Mouse (Mus musculus): ENCODE data around the gene Cbarp.

Gene Cbarp

DNA sequence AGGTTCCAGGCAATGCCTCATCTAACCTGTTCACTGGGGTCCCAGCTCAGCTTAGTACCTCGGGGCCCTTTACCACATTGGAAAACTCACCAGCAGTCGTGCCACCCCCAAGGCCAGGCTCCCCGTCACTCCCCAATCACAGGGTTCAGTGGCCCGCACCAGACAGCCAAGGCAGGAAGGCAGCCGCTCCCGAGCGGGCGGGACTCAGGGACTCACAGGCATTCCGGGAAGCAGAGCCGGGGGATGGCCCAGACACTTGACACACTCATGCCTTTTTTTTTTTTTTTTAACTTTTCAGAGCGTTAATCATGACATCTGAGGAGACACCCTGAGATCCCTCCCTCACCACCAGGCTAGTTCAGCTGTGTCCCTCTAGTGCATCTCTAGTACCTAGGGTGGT, 39.7 kb downstream of the Cbarp start:
- no peak for DNase-seq (ENCODE audit: low spot score in 2 of 2)

DNA sequence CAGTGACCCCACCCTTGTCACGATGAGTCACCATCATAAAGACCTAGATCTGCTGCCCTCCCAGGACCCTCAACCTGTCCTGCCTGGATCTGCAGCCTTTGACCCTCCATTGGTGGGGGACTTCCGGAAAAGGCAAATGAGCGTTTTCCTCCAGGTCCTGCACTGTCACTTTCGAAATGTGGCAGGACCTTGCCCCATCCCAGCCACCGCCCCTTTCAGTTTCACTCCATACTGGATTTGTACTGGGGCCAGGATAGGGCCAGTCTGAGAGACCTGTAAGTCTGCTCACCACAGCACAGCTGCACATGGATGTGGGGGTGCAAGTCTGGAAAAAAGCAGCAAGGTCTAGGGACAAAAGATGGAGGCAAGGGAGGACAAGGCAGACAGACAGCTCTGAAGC, 42.0 kb downstream of the Cbarp start:
- no peak for DNase-seq (ENCODE audit: low spot score in 2 of 2)

DNA sequence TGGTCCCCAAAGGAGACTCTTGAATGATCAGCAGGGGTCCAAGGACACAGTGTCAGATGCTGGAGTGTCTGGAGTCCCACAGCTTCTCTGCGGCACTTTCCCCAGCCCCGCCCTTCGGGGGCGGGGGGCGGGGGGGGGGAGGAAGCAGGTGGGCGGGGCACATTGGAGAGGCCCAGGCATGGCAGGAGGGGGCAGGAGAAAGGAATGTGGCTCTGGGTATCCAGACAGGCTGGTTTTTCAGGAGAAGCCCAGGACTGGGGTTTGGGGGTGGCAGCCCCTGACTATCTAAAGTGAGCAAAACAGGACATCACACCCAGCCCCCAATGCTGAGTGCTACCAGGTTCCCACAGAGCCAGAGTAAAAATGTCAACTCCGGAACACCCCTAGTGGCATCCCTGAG, 43.4 kb downstream of the Cbarp start:
- no peak for DNase-seq (ENCODE audit: low spot score in 2 of 2)

DNA sequence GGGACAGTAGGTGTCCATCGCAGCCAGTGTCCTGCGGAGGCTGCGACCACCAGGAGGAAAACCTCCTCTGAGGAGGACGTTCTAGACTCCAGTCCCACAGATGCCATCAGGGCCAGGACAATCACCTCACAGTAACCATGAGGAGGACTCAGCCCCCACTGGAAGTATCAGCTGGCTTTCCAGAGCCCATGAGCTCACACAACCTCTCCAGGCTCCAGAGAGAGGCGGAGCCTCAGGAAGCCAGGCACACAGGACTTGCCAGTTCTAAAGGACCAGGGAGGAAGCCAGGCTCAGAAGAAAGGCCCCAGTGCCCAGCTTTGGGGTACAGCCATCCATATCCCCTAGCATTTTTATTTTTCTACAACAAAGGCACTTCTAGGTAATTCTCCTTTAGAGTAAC, 45.1 kb downstream of the Cbarp start:
- no peak for DNase-seq (ENCODE audit: low spot score in 2 of 2)

DNA sequence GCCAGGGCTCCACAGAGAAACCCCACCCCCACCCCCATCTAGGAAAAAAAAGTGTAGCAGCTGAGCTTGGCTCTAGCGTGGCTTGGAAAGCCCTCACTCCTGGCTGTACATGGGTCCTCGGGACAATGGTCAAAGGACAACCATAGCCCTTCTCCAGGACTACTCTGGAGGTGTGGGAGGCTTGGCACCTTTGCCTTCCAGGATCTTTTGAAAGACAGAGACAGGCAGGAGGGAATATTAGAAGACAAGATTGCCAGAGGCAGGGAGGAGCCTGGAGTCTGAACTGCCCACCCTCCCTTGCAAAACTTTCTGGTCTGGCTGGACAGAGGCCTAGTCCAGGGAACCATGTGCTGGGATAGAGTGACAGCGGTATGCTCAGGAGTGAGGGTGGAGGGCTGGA, 46.0 kb downstream of the Cbarp start:
- no peak for DNase-seq (ENCODE audit: low spot score in 2 of 2)

DNA sequence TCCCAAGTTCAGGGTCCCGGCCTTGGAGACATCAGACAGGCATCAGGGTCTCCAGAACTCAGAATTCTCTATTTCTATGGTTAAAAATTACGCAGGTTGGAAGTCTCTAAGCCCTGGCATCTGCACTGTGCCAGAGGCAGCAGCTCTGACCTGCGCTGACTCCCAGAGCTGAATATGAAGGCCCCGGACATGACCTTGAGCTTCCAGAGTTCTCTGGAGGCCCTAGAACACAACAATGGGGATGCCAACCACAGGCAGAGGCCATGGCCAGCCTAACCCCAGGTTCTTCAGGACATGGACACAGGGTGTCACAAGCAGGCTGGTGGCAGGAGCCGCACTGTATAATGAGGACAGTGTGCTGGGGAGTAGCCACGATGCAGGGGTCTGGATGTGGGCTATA, 46.5 kb downstream of the Cbarp start:
- no peak for DNase-seq (ENCODE audit: low spot score in 2 of 2)

DNA sequence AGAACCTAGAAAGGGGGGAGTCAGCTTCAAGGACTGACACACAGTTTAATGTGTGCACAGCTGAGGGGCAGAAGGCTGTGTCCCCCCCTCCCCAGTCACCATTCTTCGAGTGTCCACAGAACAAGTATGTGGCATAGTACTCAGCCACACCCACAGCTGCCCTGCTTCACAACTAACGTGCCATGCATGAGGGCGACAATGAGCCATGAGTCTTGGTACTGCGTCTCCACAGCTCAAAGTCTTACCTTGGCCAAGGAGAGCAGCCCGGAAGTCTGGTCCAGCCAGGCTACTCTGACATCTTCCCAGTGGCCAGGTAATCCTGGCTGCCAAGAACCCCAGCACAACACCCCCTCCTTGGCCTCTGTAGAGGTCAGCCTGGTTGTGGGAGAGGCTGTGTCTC, 47.9 kb downstream of the Cbarp start:
- DNase-seq (ENCODE audit: low spot score in 2 of 2): no peak

DNA sequence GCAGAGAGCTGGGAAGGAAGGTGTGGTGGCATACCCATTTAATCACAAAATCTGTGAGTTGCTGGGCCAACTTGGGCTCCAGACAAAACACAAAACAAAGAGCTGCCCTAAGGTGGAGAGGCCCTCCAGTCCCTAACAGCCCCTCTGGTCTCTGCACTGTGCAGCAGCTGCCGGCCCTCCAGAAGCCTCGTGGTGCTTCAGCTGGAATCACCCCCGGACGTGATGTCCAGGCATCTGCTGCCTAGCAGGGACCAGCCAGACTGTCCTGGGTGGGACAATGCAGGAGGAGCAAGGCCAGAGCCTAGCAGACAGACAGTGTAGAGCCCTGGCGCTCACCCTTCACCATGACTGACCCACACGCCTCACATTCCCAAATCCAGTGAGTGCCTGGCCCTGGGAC, 49.1 kb downstream of the Cbarp start:
- no peak for DNase-seq (ENCODE audit: low spot score in 2 of 2)

DNA sequence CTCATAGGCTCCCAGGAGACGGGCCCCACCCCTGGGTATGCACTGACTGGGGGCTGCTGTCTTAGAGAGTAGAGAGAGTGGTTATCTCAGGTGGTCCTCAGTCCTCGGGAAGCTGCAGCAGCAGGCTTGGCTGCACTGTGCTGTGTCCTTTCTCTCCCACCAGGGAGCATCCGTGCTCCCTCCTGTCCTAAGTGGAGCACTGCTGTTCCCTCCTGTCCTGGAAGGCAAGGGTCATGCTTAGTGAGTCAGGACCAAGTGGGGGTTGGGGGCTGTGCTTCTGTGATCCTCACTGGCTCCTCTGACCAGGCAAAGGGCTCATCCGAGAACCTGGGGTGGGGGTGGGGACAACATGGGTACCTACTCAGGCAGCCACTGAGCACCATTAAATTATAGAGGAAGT, 51.5 kb downstream of the Cbarp start:
- no peak for DNase-seq (ENCODE audit: low spot score in 2 of 2)

DNA sequence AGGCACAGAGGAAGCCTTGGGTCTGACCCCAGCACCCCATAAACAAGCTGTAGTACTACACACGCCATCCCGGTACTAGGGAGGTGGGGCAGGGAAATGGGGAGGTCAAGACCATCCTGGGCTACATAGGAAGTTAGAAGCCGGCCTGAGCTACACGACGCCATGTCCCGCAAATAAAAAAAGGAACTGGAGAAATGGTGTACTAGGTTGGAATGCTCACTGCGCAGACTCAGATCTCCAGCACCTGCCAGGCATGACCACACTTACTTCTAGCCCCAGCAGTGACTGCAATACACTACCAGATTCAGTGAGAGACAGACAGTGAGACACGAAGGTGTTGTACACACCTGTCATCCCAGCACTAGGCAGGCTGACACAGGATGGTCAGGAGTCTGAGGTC, 53.2 kb downstream of the Cbarp start:
- no peak for DNase-seq (ENCODE audit: low spot score in 2 of 2)

DNA sequence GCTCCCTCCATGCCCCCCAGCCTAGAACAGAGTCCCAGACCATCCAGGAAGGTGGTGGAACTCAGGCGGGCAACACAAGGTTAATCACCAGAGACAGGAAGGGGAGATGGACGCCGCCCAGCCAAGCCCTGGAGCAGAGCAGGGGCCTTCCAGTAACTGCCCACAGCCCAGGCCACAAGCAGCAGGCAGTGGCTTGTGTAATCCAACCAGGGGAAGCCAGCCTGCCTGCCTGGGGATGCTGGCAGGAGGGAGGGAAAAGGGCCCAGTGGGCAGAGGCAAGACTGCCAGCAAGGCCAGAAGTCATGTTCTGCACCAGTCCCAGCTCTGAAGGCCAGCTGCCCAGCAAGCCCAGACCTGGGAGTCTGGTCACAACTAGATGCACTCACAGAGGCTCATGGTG, 53.8 kb downstream of the Cbarp start:
- no peak for DNase-seq (ENCODE audit: low spot score in 2 of 2)

DNA sequence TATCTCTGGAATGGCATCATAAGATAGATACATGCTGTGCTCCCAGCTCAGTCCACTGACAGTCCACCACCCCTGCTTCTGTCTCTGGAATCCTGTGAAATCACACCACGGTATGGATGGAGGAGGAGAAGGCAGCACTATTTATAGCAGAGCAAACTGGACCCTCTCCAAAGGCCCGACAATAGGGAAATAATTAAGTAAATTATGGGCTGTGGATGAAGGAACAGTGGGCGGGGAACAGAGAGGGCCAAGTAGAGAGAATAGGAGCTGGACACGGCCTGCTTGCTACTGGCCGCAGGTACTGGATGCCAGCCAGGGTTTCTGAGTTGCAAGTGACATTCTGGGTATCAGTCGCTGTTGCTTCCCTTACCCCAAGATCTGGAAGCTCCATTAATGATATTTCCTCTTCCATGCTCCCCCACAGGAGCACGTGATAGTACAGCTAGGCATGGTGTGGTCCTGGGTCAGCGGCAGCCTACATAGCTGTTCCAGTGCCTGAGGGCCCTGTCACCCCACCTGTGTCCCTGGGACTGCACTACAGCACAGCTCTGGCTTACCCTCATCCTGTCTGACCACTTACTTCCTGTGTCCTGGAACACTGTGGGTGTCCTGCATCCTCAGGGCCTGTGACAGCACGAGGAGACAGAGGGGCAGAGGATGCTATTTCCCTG, 55.7 kb downstream of the Cbarp start:
- peak in 1 of 2 experiments; percentile 47 for DNase-seq (ENCODE audit: low spot score in 2 of 2)

DNA sequence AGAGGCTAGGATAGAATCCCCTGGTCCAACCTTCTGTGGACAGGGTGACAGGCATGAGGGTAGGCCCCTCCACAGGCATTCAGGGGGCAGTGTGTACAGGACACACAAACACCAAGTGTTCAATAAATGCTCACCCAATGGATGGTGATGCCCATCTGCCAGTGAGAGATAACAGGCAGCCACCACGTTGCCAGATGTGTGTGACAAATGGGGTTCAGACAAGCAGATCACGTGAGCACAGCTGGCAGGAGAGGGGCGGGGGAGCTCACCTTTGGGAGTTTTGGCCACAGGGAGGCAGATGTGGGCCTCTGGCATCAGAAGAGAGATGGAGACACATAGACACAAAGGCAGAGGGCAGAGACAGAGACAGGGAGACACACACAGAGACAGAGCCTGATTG, 59.6 kb downstream of the Cbarp start:
- DNase-seq (ENCODE audit: low spot score in 2 of 2): no peak
